Mouse (Mus musculus): ENCODE measurements around the gene Capn7. TPM values are rescaled to one million over a fixed set of nuclear protein-coding genes. Genes with fewer than 3 reads are reported as not detected.

The Capn7 gene
- polyA plus RNA-seq, 1 experiment = 6.7 TPM

DNA sequence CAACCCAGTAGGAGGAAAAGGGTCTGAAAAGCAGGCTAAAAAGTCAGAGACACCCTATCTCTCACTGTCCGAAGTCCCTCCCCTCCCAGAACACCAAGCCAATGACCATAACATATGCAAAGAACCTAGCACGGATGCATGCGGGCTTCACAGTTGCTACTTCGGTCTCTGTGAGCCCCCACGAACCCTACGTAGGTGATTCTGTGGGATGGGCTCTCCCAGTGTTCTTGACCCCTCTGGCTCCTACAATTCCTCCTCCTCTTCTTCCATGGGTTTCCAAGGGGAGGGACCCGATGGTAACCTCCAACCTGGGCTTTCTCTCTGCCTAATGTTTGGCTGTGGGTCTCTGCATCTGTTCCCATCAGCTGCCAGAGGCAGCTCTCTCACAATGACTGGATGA, 9.7 kb upstream of the Capn7 start:
- H3K79me3 ChIP-seq (ENCODE audit: low read depth) = no peaks in the 10 kb centered on the region
- no peak for TF ChIP-seq CTCF (IDR thresholded peaks at IDR 0.05; ENCODE audit: control insufficient read depth, insufficient read depth, insufficient read length)
- no peak for TF ChIP-seq CEBPB (IDR thresholded peaks at IDR 0.05; ENCODE audit: low read depth)
- no peak for TF ChIP-seq MYOD1 (IDR thresholded peaks at IDR 0.05; ENCODE audit: control insufficient read depth, insufficient read length, low read depth)
- no peak for TF ChIP-seq MYOG (IDR thresholded peaks at IDR 0.05; ENCODE audit: control insufficient read depth, extremely low read depth, insufficient read length)
- no peak for TF ChIP-seq USF1 (IDR thresholded peaks at IDR 0.05; ENCODE audit: low read depth)
- no peak for TF ChIP-seq MAX (IDR thresholded peaks at IDR 0.05)
- TF ChIP-seq FOSL1 (IDR thresholded peaks at IDR 0.05; ENCODE audit: insufficient read depth, low read length, poor library complexity, severe bottlenecking) = no peak
- no peak overlapping the region for H3K4me3 ChIP-seq (ENCODE audit: insufficient read depth, poor library complexity, severe bottlenecking)
- H3K27me3 ChIP-seq (ENCODE audit: control insufficient read depth, insufficient read depth, insufficient read length) = peaks cover 5% of the 10 kb centered on the region
- H3K36me3 ChIP-seq (ENCODE audit: control insufficient read depth, insufficient read depth) = no peaks in the 10 kb centered on the region
- no peaks in the 10 kb centered on the region for H3K79me2 ChIP-seq (ENCODE audit: control insufficient read depth, insufficient read depth)
- H3ac ChIP-seq (ENCODE audit: control insufficient read depth, insufficient read length, low read depth) = no peak overlapping the region

DNA sequence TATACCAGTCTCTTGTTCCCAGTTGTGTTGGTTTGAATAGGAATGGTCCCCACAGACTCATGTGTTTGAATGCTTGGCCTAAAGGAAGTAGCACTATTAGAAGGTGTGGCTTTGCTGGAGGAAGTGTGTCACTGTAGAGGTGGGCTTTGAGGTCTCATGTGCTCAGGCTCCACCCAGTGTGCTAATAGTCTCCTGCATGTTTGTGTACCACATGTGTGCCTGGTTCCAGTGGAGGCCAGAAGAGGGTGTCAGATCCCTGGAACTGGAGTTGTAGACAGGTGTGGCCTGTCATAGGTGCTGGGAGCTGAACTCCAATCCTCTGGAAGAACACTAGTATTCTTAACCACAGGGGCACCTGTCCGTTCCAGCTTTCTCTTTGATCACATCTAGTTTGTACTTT, 9.2 kb upstream of the Capn7 start:
- H3K4me3 ChIP-seq (ENCODE audit: insufficient read depth, poor library complexity, severe bottlenecking) = no peak overlapping the region
- TF ChIP-seq MAX (IDR thresholded peaks at IDR 0.05) (no peak), MYOD1 (IDR thresholded peaks at IDR 0.05; ENCODE audit: control insufficient read depth, insufficient read length, low read depth) (no peak), FOSL1 (IDR thresholded peaks at IDR 0.05; ENCODE audit: insufficient read depth, low read length, poor library complexity, severe bottlenecking) (no peak), CTCF (IDR thresholded peaks at IDR 0.05; ENCODE audit: control insufficient read depth, insufficient read depth, insufficient read length) (no peak), CEBPB (IDR thresholded peaks at IDR 0.05; ENCODE audit: low read depth) (no peak), USF1 (IDR thresholded peaks at IDR 0.05; ENCODE audit: low read depth) (no peak)

DNA sequence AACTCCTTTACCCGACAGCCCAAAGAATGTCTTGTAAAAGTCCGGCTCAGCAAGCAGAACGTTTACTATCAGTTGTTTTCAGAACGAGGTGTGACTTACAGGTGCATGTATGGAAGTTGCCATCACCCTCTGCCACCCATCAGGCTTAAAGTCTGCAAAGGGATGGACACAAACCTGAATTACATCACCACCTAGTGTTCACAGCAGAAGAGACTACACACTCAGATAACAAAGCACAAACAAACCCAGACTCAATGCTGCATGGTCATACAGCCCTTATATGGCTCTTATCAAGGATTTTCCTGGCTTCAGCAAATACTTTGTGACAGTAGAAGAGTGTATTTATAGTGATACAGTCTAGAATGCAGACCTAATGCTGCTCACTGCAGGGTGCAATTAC, 8.8 kb upstream of the Capn7 start:
- Histone ChIP-seq H3K79me3 (ENCODE audit: low read depth) (no peaks in the 10 kb centered on the region), H3ac (ENCODE audit: control insufficient read depth, insufficient read length, low read depth) (no peak overlapping the region), H3K4me3 (ENCODE audit: insufficient read depth, poor library complexity, severe bottlenecking) (no peak overlapping the region), H3K36me3 (ENCODE audit: control insufficient read depth, insufficient read depth) (no peaks in the 10 kb centered on the region), H3K27me3 (ENCODE audit: control insufficient read depth, insufficient read depth, insufficient read length) (peaks cover 5% of the 10 kb centered on the region), H3K79me2 (ENCODE audit: control insufficient read depth, insufficient read depth) (no peaks in the 10 kb centered on the region)
- TF ChIP-seq CEBPB (IDR thresholded peaks at IDR 0.05; ENCODE audit: low read depth) (no peak), MYOG (IDR thresholded peaks at IDR 0.05; ENCODE audit: control insufficient read depth, extremely low read depth, insufficient read length) (no peak), USF1 (IDR thresholded peaks at IDR 0.05; ENCODE audit: low read depth) (no peak), CTCF (IDR thresholded peaks at IDR 0.05; ENCODE audit: control insufficient read depth, insufficient read depth, insufficient read length) (no peak), FOSL1 (IDR thresholded peaks at IDR 0.05; ENCODE audit: insufficient read depth, low read length, poor library complexity, severe bottlenecking) (no peak), MAX (IDR thresholded peaks at IDR 0.05) (no peak), MYOD1 (IDR thresholded peaks at IDR 0.05; ENCODE audit: control insufficient read depth, insufficient read length, low read depth) (no peak)

More for the DNA sequence above, 9.2 kb upstream of the Capn7 start:
- Histone ChIP-seq H3K36me3 (ENCODE audit: control insufficient read depth, insufficient read depth) (no peaks in the 10 kb centered on the region), H3K27me3 (ENCODE audit: control insufficient read depth, insufficient read depth, insufficient read length) (peaks cover 5% of the 10 kb centered on the region), H3K79me3 (ENCODE audit: low read depth) (no peaks in the 10 kb centered on the region), H3K79me2 (ENCODE audit: control insufficient read depth, insufficient read depth) (no peaks in the 10 kb centered on the region), H3ac (ENCODE audit: control insufficient read depth, insufficient read length, low read depth) (no peak overlapping the region)

DNA sequence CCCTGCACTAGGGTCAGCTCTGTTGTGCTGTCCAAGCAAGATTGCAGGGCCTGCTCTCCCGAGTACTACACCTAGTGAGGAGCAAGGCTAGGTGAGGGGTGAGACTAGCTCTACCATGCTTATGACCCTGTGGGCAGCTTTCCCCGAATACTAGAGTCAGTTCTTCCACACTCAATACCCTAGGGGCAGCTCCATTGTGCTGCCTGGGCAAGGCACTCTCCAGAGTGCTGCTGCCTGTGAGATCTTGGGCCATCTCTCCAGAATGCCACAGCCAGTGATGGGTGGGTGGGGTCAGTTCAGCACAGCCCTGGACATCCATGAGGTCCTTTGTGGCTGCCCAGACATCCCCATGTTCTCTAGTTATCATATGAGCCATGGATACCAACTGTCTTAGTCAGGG, 6.7 kb upstream of the Capn7 start:
- H3K36me3 ChIP-seq (ENCODE audit: control insufficient read depth, insufficient read depth) = no peaks in the 10 kb centered on the region
- no peak for TF ChIP-seq CTCF (IDR thresholded peaks at IDR 0.05; ENCODE audit: control insufficient read depth, insufficient read depth, insufficient read length)
- no peak for TF ChIP-seq MAX (IDR thresholded peaks at IDR 0.05)
- TF ChIP-seq USF1 (IDR thresholded peaks at IDR 0.05; ENCODE audit: low read depth) = no peak
- no peak for TF ChIP-seq MYOG (IDR thresholded peaks at IDR 0.05; ENCODE audit: control insufficient read depth, extremely low read depth, insufficient read length)
- TF ChIP-seq CEBPB (IDR thresholded peaks at IDR 0.05; ENCODE audit: low read depth) = no peak
- no peak for TF ChIP-seq MYOD1 (IDR thresholded peaks at IDR 0.05; ENCODE audit: control insufficient read depth, insufficient read length, low read depth)
- no peak for TF ChIP-seq FOSL1 (IDR thresholded peaks at IDR 0.05; ENCODE audit: insufficient read depth, low read length, poor library complexity, severe bottlenecking)
- H3K4me3 ChIP-seq (ENCODE audit: insufficient read depth, poor library complexity, severe bottlenecking) = no peak overlapping the region
- no peaks in the 10 kb centered on the region for H3K79me2 ChIP-seq (ENCODE audit: control insufficient read depth, insufficient read depth)
- H3ac ChIP-seq (ENCODE audit: control insufficient read depth, insufficient read length, low read depth) = no peak overlapping the region
- H3K79me3 ChIP-seq (ENCODE audit: low read depth) = no peaks in the 10 kb centered on the region
- H3K27me3 ChIP-seq (ENCODE audit: control insufficient read depth, insufficient read depth, insufficient read length) = peaks cover 8% of the 10 kb centered on the region

DNA sequence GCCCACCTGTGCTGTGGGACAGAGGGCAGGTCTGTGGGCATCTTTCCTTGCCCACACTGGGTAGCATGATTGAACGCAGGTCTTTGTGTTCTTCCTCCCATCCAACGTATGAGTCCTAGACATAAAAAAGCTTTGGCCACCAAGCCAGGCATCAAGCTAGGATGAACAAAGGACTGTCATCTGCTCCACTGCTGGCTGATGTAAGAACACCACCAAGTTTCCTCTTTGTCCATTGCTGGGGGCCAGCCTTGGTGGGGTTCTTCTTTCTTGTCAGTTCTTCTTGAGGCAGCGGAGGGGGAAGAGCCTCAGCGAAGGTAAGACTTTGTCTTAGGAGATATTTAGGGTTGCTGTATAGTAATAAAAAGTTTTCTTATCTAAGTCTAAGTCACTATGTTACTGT, 5.5 kb upstream of the Capn7 start:
- TF ChIP-seq CEBPB (IDR thresholded peaks at IDR 0.05; ENCODE audit: low read depth) (no peak), MYOD1 (IDR thresholded peaks at IDR 0.05; ENCODE audit: control insufficient read depth, insufficient read length, low read depth) (no peak), MAX (IDR thresholded peaks at IDR 0.05) (no peak)
- Histone ChIP-seq H3K4me3 (ENCODE audit: insufficient read depth, poor library complexity, severe bottlenecking) (no peak overlapping the region), H3K79me2 (ENCODE audit: control insufficient read depth, insufficient read depth) (no peaks in the 10 kb centered on the region)

DNA sequence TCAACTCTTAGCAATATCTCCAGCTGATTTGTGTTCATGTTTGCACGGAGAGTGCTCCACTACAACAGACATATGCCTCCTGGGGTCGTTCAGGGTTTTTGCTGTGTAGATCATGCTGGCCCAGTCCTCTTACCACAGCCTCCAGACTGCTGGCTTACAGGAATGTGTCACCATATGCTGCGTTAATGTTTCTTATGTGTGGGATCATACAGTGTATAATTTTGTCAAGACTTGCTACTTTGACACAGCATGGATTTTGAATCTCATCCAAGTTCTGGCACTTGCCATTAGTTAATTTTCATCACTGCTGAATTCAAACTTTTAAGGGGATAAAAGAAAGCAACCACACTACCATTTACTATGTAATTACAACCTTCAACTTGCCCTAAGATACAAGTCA, 673 bp upstream of the Capn7 start:
- H3K79me2 ChIP-seq (ENCODE audit: control insufficient read depth, insufficient read depth) = peaks cover 35% of the 10 kb centered on the region
- no peak overlapping the region for H3K4me3 ChIP-seq (ENCODE audit: insufficient read depth, poor library complexity, severe bottlenecking)
- H3K36me3 ChIP-seq (ENCODE audit: control insufficient read depth, insufficient read depth) = no peaks in the 10 kb centered on the region
- H3ac ChIP-seq (ENCODE audit: control insufficient read depth, insufficient read length, low read depth) = no peak overlapping the region
- peaks cover 8% of the 10 kb centered on the region for H3K79me3 ChIP-seq (ENCODE audit: low read depth)
- peaks cover 5% of the 10 kb centered on the region for H3K27me3 ChIP-seq (ENCODE audit: control insufficient read depth, insufficient read depth, insufficient read length)
- TF ChIP-seq MAX (IDR thresholded peaks at IDR 0.05) (no peak), MYOG (IDR thresholded peaks at IDR 0.05; ENCODE audit: control insufficient read depth, extremely low read depth, insufficient read length) (no peak), MYOD1 (IDR thresholded peaks at IDR 0.05; ENCODE audit: control insufficient read depth, insufficient read length, low read depth) (no peak), CEBPB (IDR thresholded peaks at IDR 0.05; ENCODE audit: low read depth) (no peak), FOSL1 (IDR thresholded peaks at IDR 0.05; ENCODE audit: insufficient read depth, low read length, poor library complexity, severe bottlenecking) (no peak), USF1 (IDR thresholded peaks at IDR 0.05; ENCODE audit: low read depth) (no peak), CTCF (IDR thresholded peaks at IDR 0.05; ENCODE audit: control insufficient read depth, insufficient read depth, insufficient read length) (no peak)

More for the DNA sequence above, 5.5 kb upstream of the Capn7 start:
- H3ac ChIP-seq (ENCODE audit: control insufficient read depth, insufficient read length, low read depth) = no peak overlapping the region
- H3K79me3 ChIP-seq (ENCODE audit: low read depth) = no peaks in the 10 kb centered on the region
- H3K36me3 ChIP-seq (ENCODE audit: control insufficient read depth, insufficient read depth) = no peaks in the 10 kb centered on the region
- H3K27me3 ChIP-seq (ENCODE audit: control insufficient read depth, insufficient read depth, insufficient read length) = peaks cover 8% of the 10 kb centered on the region
